24 mouse cellular contexts compared by ENCODE assay signal in the genomic region with DNA sequence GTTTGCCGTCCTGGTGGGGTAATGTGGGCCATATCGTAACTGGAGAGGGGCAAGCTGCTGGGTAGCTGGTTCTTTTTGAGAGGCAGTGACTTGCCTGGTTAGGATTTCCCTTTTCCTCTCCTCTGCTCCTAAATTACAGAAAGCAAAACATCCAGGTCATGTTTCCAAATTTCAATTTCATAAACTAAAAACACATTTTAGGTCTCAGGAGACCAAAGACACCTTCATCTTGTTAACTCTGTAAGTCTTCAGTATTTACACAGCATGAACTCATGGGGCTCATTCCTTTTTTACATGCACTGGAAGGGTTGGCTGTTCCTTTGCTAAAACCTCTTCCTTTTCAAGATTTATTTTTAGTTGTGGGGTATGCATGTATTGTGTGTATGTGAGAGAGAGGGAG.
"Had no signal": no experiment of that assay in that cellular context is flagged by ENCODE, and none has a peak within 500 bp of the region (broad histone marks: within the 10 kb centered on the region; RNA-seq: fewer than 3 reads in every experiment).

No protein-coding gene starts in this region.

- H3K4me1 ChIP-seq: liver, embryonic 12.5 days had no signal

- H3K36me3 ChIP-seq: heart, embryonic 10.5 days; heart, embryonic 13.5 days; heart, embryonic 15.5 days; hindbrain, embryonic 13.5 days; hindbrain, embryonic 15.5 days; kidney, embryonic 15.5 days; limb, embryonic 13.5 days; limb, embryonic 15.5 days; liver, embryonic 12.5 days had no signal

- H3K4me3 ChIP-seq: heart, embryonic 10.5 days; heart, embryonic 13.5 days; heart, embryonic 15.5 days; hindbrain, embryonic 13.5 days; hindbrain, embryonic 15.5 days; kidney, embryonic 15.5 days; layer of hippocampus, adult 2 months; left cerebral cortex, adult 2 months; limb, embryonic 13.5 days; limb, embryonic 15.5 days; liver, embryonic 12.5 days had no signal

- DNase-seq: gastrocnemius, postnatal 14 days; heart, adult 18-20 months; heart, postnatal 14 days; heart, postnatal 36 days; kidney, adult 11 months; kidney, adult 2 months; kidney, adult 9 months; kidney, postnatal 25 days; kidney, postnatal 4 days had no signal

- H3K27ac ChIP-seq: heart, embryonic 10.5 days; heart, embryonic 13.5 days; heart, embryonic 15.5 days; hindbrain, embryonic 13.5 days; hindbrain, embryonic 15.5 days; hindbrain, postnatal 0 days; kidney, embryonic 15.5 days; kidney, postnatal 0 days; layer of hippocampus, adult 2 months; left cerebral cortex, adult 2 months; limb, embryonic 13.5 days; limb, embryonic 15.5 days; liver, embryonic 12.5 days; liver, embryonic 14.5 days had no signal

- H3K27me3 ChIP-seq: hindbrain, embryonic 13.5 days; hindbrain, embryonic 15.5 days; kidney, embryonic 15.5 days; limb, embryonic 13.5 days; limb, embryonic 15.5 days; liver, embryonic 12.5 days had no signal

- ATAC-seq: hindbrain, postnatal 0 days; intestine, embryonic 16.5 days; liver, embryonic 12.5 days had no signal

- H3K4me2 ChIP-seq: heart, embryonic 13.5 days; heart, embryonic 15.5 days; hindbrain, embryonic 13.5 days; hindbrain, embryonic 15.5 days; kidney, embryonic 15.5 days; limb, embryonic 13.5 days; limb, embryonic 15.5 days; liver, embryonic 12.5 days had no signal

- H3K9ac ChIP-seq: heart, embryonic 13.5 days; heart, embryonic 15.5 days; hindbrain, embryonic 13.5 days; hindbrain, embryonic 15.5 days; kidney, embryonic 15.5 days; limb, embryonic 13.5 days; limb, embryonic 15.5 days; liver, embryonic 12.5 days; liver, embryonic 14.5 days had no signal

- H3K9me3 ChIP-seq: heart, embryonic 10.5 days; heart, embryonic 13.5 days; heart, embryonic 15.5 days; hindbrain, embryonic 13.5 days; hindbrain, embryonic 15.5 days; kidney, embryonic 15.5 days; limb, embryonic 13.5 days; limb, embryonic 15.5 days; liver, embryonic 12.5 days had no signal
